ENCODE assay signal across 34 mouse cellular contexts in the genomic region with DNA sequence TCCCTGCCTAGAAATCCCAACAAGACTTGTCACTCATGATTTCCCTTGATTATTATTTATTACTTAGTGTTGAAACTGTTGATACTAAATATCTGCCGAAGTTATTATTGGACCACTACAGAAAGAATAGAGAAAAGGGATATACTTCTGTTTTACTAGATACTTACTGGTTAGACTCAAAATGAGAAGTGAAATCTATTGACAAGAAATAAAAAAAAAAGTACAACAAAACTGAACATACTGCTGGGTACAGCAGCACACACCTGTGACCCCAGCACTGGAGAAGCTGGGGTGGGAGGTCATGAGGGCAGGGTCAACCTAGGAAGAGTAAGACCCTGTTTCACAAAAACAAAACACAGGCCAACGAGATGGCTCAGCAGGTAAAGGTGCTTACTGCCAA. TPM values are rescaled to one million over a fixed set of nuclear protein-coding genes. Genes with fewer than 3 reads are reported as not detected.
"Had no signal": no experiment of that assay in that cellular context is flagged by ENCODE, and none has a peak within 500 bp of the region (broad histone marks: within the 10 kb centered on the region; RNA-seq: fewer than 3 reads in every experiment).

No protein-coding gene starts in this region.

- H3K4me1 ChIP-seq: limb, embryonic 10.5 days; limb, embryonic 12.5 days; limb, embryonic 13.5 days; limb, embryonic 15.5 days; lung, embryonic 15.5 days; midbrain, embryonic 10.5 days; midbrain, embryonic 12.5 days; midbrain, embryonic 13.5 days; midbrain, embryonic 15.5 days; neural tube, embryonic 12.5 days had no signal

- H3K27me3 ChIP-seq: limb, embryonic 12.5 days; limb, embryonic 13.5 days; limb, embryonic 15.5 days; liver, embryonic 13.5 days; liver, embryonic 15.5 days; lung, embryonic 15.5 days; megakaryocyte, embryonic 14.5 days; midbrain, embryonic 12.5 days; midbrain, embryonic 13.5 days; midbrain, embryonic 15.5 days; neural tube, embryonic 12.5 days had no signal

- DNase-seq: left cerebral cortex, postnatal 4 days; liver; liver, embryonic 13.5 days; liver, postnatal 0 days; lung, adult 18-20 months; lung, adult 2 months; lung, embryonic 14.5 days; lung, postnatal 10 days; lung, postnatal 14 days; lung, postnatal 36 days; lung, postnatal 4 days; midbrain, embryonic 14.5 days had no signal

- ATAC-seq: liver, postnatal 0 days; lung, postnatal 0 days; midbrain, embryonic 13.5 days; midbrain, embryonic 15.5 days; midbrain, embryonic 16.5 days had no signal

- H3K4me3 ChIP-seq: limb, embryonic 10.5 days; limb, embryonic 12.5 days; limb, embryonic 13.5 days; limb, embryonic 15.5 days; liver, embryonic 13.5 days; liver, embryonic 15.5 days; lung, embryonic 15.5 days; megakaryocyte, embryonic 14.5 days; midbrain, embryonic 10.5 days; midbrain, embryonic 12.5 days; midbrain, embryonic 13.5 days; midbrain, embryonic 15.5 days; myocyte; neural tube, embryonic 12.5 days had no signal

- H3K27ac ChIP-seq: limb, embryonic 10.5 days; limb, embryonic 12.5 days; limb, embryonic 13.5 days; limb, embryonic 15.5 days; liver, embryonic 13.5 days; liver, embryonic 14.5 days; liver, embryonic 15.5 days; lung, embryonic 15.5 days; macrophage; midbrain, embryonic 10.5 days; midbrain, embryonic 12.5 days; midbrain, embryonic 13.5 days; midbrain, embryonic 15.5 days; neural tube, embryonic 12.5 days had no signal

- H3K9me3 ChIP-seq: limb, embryonic 10.5 days; limb, embryonic 12.5 days; limb, embryonic 13.5 days; limb, embryonic 15.5 days; liver, embryonic 13.5 days; liver, embryonic 15.5 days; lung, embryonic 15.5 days; megakaryocyte, embryonic 14.5 days; midbrain, embryonic 10.5 days; midbrain, embryonic 12.5 days; midbrain, embryonic 13.5 days; midbrain, embryonic 15.5 days; neural tube, embryonic 12.5 days had no signal

- H3K36me3 ChIP-seq: lung, embryonic 15.5 days had no signal

- H3K9ac ChIP-seq: limb, embryonic 12.5 days; limb, embryonic 13.5 days; limb, embryonic 15.5 days; liver, embryonic 13.5 days; liver, embryonic 14.5 days; liver, embryonic 15.5 days; liver, postnatal 0 days; lung, embryonic 14.5 days; lung, embryonic 15.5 days; midbrain, embryonic 12.5 days; midbrain, embryonic 13.5 days; midbrain, embryonic 15.5 days; neural tube, embryonic 12.5 days had no signal

- H3K4me2 ChIP-seq: limb, embryonic 12.5 days; limb, embryonic 13.5 days; limb, embryonic 15.5 days; liver, embryonic 11.5 days; liver, embryonic 13.5 days; liver, embryonic 15.5 days; lung, embryonic 14.5 days; lung, embryonic 15.5 days; midbrain, embryonic 11.5 days; midbrain, embryonic 12.5 days; midbrain, embryonic 13.5 days; midbrain, embryonic 15.5 days; neural tube, embryonic 12.5 days had no signal

RNA-seq across cellular contexts. Expression of a gene that starts 9.5 kb away (rescaled TPM):
- total RNA-seq: megakaryocyte progenitor cell, adult 5-6 weeks; megakaryocyte, adult 5-6 weeks; megakaryocyte-erythroid progenitor cell, adult 5-6 weeks had no signal
- polyA plus RNA-seq: macrophage had no signal
